In genomic region chr1:168169791-168170190, GRCm38 (mm10) we compare ENCODE assay signal across 29 mouse cellular contexts.
A peak's percentile ranks its signal among the peaks of the same experiment; 100 is the strongest.
DNase-seq lines count a peak whose midpoint lies in the region; ATAC-seq and TF ChIP-seq lines count a peak whose summit lies in the region.
"Had no signal": no experiment of that assay in that cellular context is flagged by ENCODE, and none has a peak within 500 bp of the region (broad histone marks: within the 10 kb centered on the region; RNA-seq: fewer than 3 reads in every experiment).

No protein-coding gene starts in this region.

- H3K36me3 ChIP-seq in forebrain, embryonic 12.5 days (replicated peaks) = peaks cover 13% of the 10 kb centered on the region
- peaks cover 6% of the 10 kb centered on the region; the same call in 1 of the 2 replicates for H3K36me3 ChIP-seq in forebrain, postnatal 0 days (ENCODE audit: insufficient read depth)
- H3K36me3 ChIP-seq in heart, postnatal 0 days (replicated peaks; ENCODE audit: control insufficient read depth, insufficient read depth, low read length) = peaks cover 5% of the 10 kb centered on the region; the same call in 1 of the 2 replicates
- 0 out of 2 replicates have a peak, but pooled peaks cover 3% of the 10 kb centered on the region for H3K36me3 ChIP-seq in midbrain, embryonic 15.5 days (replicated peaks)
- no peaks in the 10 kb centered on the region for H3K36me3 ChIP-seq in midbrain, postnatal 0 days (ENCODE audit: insufficient read depth, low read length)
- peaks cover 5% of the 10 kb centered on the region; the same call in 1 of the 2 replicates for H3K36me3 ChIP-seq in forebrain, embryonic 16.5 days (ENCODE audit: control insufficient read depth, insufficient read depth)
- H3K36me3 ChIP-seq: G1E had no signal

- TF ChIP-seq CTCF in forebrain, postnatal 0 days (IDR thresholded peaks at IDR 0.05; ENCODE audit: low read depth) = no peak
- TF ChIP-seq CTCF in heart, postnatal 0 days (IDR thresholded peaks at IDR 0.05; ENCODE audit: low read depth) = no peak
- no peak for TF ChIP-seq CTCF in midbrain, postnatal 0 days (IDR thresholded peaks at IDR 0.05)

- no peak overlapping the region for H3K9ac ChIP-seq in forebrain, embryonic 12.5 days
- no peak overlapping the region for H3K9ac ChIP-seq in forebrain, postnatal 0 days
- no peak overlapping the region for H3K9ac ChIP-seq in heart, postnatal 0 days (replicated peaks; ENCODE audit: low read depth, low read length)
- H3K9ac ChIP-seq in midbrain, embryonic 15.5 days = no peak overlapping the region
- H3K9ac ChIP-seq in midbrain, postnatal 0 days (replicated peaks; ENCODE audit: low read length, poor library complexity, severe bottlenecking) = no peak overlapping the region
- no peak overlapping the region for H3K9ac ChIP-seq in forebrain, embryonic 16.5 days (replicated peaks; ENCODE audit: low read depth, low read length)
- H3K9ac ChIP-seq: limb, embryonic 13.5 days; lung, embryonic 15.5 days; midbrain, embryonic 12.5 days; neural tube, embryonic 12.5 days had no signal

- TF ChIP-seq EP300 in heart, postnatal 0 days (IDR thresholded peaks at IDR 0.05; ENCODE audit: low read depth) = no peak

- no peak overlapping the region for H3K4me2 ChIP-seq in forebrain, embryonic 12.5 days
- H3K4me2 ChIP-seq in forebrain, postnatal 0 days (ENCODE audit: low read depth) = no peak overlapping the region
- no peak overlapping the region for H3K4me2 ChIP-seq in heart, postnatal 0 days (ENCODE audit: low read depth, low read length)
- no peak overlapping the region for H3K4me2 ChIP-seq in midbrain, embryonic 15.5 days
- no peak overlapping the region for H3K4me2 ChIP-seq in midbrain, postnatal 0 days (ENCODE audit: low read depth, low read length, poor library complexity, severe bottlenecking)
- H3K4me2 ChIP-seq in forebrain, embryonic 16.5 days (ENCODE audit: low read length) = no peak overlapping the region
- H3K4me2 ChIP-seq: limb, embryonic 13.5 days; liver, embryonic 11.5 days; lung, embryonic 15.5 days; midbrain, embryonic 12.5 days; neural tube, embryonic 12.5 days had no signal

- H3K4me1 ChIP-seq in forebrain, embryonic 12.5 days = peaks cover 12% of the 10 kb centered on the region
- H3K4me1 ChIP-seq in forebrain, postnatal 0 days (ENCODE audit: insufficient read depth) = peaks cover 4% of the 10 kb centered on the region; the same call in 1 of the 2 replicates
- H3K4me1 ChIP-seq in heart, postnatal 0 days (ENCODE audit: control insufficient read depth, insufficient read depth) = peaks cover 32% of the 10 kb centered on the region
- H3K4me1 ChIP-seq in midbrain, embryonic 15.5 days = peaks cover 15% of the 10 kb centered on the region
- H3K4me1 ChIP-seq in midbrain, postnatal 0 days (ENCODE audit: insufficient read depth, low read length) = 0 out of 2 replicates have a peak, but pooled peaks cover 2% of the 10 kb centered on the region
- H3K4me1 ChIP-seq in forebrain, embryonic 16.5 days (replicated peaks; ENCODE audit: control insufficient read depth, insufficient read depth, low read length) = peaks cover 15% of the 10 kb centered on the region

- intact Hi-C loops in heart, postnatal 10 days (cut with DNase I) = no loop called here

- H3K27ac ChIP-seq in forebrain, embryonic 12.5 days = peak overlapping the region; percentile 61; the same call in 1 of the 2 replicates
- no peak overlapping the region for H3K27ac ChIP-seq in forebrain, postnatal 0 days (ENCODE audit: low read depth, low read length)
- H3K27ac ChIP-seq in heart, postnatal 0 days (ENCODE audit: low read depth) = peak overlapping the region; percentile 38; the same call in 1 of the 2 replicates
- 0 out of 2 replicates have a peak overlapping the region, but pooled peaks have one; percentile 21 for H3K27ac ChIP-seq in midbrain, embryonic 15.5 days
- no peak overlapping the region for H3K27ac ChIP-seq in midbrain, postnatal 0 days (ENCODE audit: low read depth, low read length)
- peak overlapping the region; percentile 37; the same call in 1 of the 2 replicates for H3K27ac ChIP-seq in forebrain, embryonic 16.5 days (ENCODE audit: low read length)
- H3K27ac ChIP-seq: hindbrain, embryonic 10.5 days; limb, embryonic 13.5 days; lung, embryonic 15.5 days; neural tube, embryonic 12.5 days; stomach, postnatal 0 days had no signal

- H3K4me3 ChIP-seq in forebrain, embryonic 12.5 days (replicated peaks) = no peak overlapping the region
- H3K4me3 ChIP-seq in forebrain, postnatal 0 days (ENCODE audit: low read depth, low read length) = no peak overlapping the region
- no peak overlapping the region for H3K4me3 ChIP-seq in heart, postnatal 0 days (ENCODE audit: low read depth, low read length)
- H3K4me3 ChIP-seq in midbrain, embryonic 15.5 days = no peak overlapping the region
- no peak overlapping the region for H3K4me3 ChIP-seq in midbrain, postnatal 0 days (ENCODE audit: low read depth, low read length)
- H3K4me3 ChIP-seq in forebrain, embryonic 16.5 days (replicated peaks; ENCODE audit: low read length) = no peak overlapping the region
- H3K4me3 ChIP-seq: erythroblast, embryonic 14.5 days; hindbrain, embryonic 10.5 days; limb, embryonic 13.5 days; lung, embryonic 15.5 days; midbrain, embryonic 12.5 days; myocyte; neural tube, embryonic 12.5 days had no signal

- peak; percentile 30 for ATAC-seq in forebrain, embryonic 12.5 days (ENCODE audit: low FRiP score)
- no peak; the same call in 1 of the 2 replicates for ATAC-seq in forebrain, postnatal 0 days
- ATAC-seq in heart, postnatal 0 days (ENCODE audit: insufficient read depth, low read depth) = no peak
- no peak for ATAC-seq in midbrain, embryonic 15.5 days (replicated peaks)
- no peak for ATAC-seq in midbrain, postnatal 0 days (ENCODE audit: low FRiP score)
- peak; percentile 26 for ATAC-seq in forebrain, embryonic 16.5 days
- ATAC-seq: intestine, postnatal 0 days had no signal

- H3K27me3 ChIP-seq in forebrain, embryonic 12.5 days = no peaks in the 10 kb centered on the region
- H3K27me3 ChIP-seq in forebrain, postnatal 0 days (ENCODE audit: insufficient read depth, low read length) = no peaks in the 10 kb centered on the region
- H3K27me3 ChIP-seq in heart, postnatal 0 days (ENCODE audit: control insufficient read depth, insufficient read depth, low read length) = no peaks in the 10 kb centered on the region
- no peaks in the 10 kb centered on the region for H3K27me3 ChIP-seq in midbrain, embryonic 15.5 days (replicated peaks)
- no peaks in the 10 kb centered on the region for H3K27me3 ChIP-seq in midbrain, postnatal 0 days (ENCODE audit: insufficient read depth, low read length)
- no peaks in the 10 kb centered on the region for H3K27me3 ChIP-seq in forebrain, embryonic 16.5 days (replicated peaks; ENCODE audit: control insufficient read depth, insufficient read depth, low read length)
- H3K27me3 ChIP-seq: limb, embryonic 13.5 days; lung, embryonic 15.5 days; midbrain, embryonic 12.5 days; neural tube, embryonic 12.5 days had no signal

- H3K9me3 ChIP-seq in forebrain, embryonic 12.5 days = no peaks in the 10 kb centered on the region
- no peaks in the 10 kb centered on the region for H3K9me3 ChIP-seq in forebrain, postnatal 0 days (ENCODE audit: low read length)
- no peaks in the 10 kb centered on the region for H3K9me3 ChIP-seq in heart, postnatal 0 days (replicated peaks; ENCODE audit: control insufficient read depth, low read length)
- H3K9me3 ChIP-seq in midbrain, embryonic 15.5 days = no peaks in the 10 kb centered on the region
- H3K9me3 ChIP-seq in midbrain, postnatal 0 days (ENCODE audit: low read length) = no peaks in the 10 kb centered on the region
- no peaks in the 10 kb centered on the region for H3K9me3 ChIP-seq in forebrain, embryonic 16.5 days (ENCODE audit: control insufficient read depth, low read length)
- H3K9me3 ChIP-seq: hindbrain, embryonic 10.5 days; limb, embryonic 13.5 days; lung, embryonic 15.5 days; midbrain, embryonic 12.5 days; neural tube, embryonic 12.5 days had no signal

- WGBS in forebrain, embryonic 12.5 days = 67% methylated on average over 8 of the region's 8 CpGs
- 55% methylated on average over 8 of the region's 8 CpGs for WGBS in forebrain, postnatal 0 days
- WGBS in heart, postnatal 0 days = 86% methylated on average over 8 of the region's 8 CpGs
- 87% methylated on average over 8 of the region's 8 CpGs for WGBS in midbrain, embryonic 15.5 days
- WGBS in midbrain, postnatal 0 days = 90% methylated on average over 8 of the region's 8 CpGs
- WGBS in forebrain, embryonic 16.5 days = 52% methylated on average over 8 of the region's 8 CpGs

- DNase-seq in forebrain, postnatal 0 days = no peak
- DNase-seq in heart, postnatal 0 days (ENCODE audit: low spot score) = no peak
- no peak for DNase-seq in heart, postnatal 10 days
- no peak for DNase-seq in midbrain, postnatal 0 days (ENCODE audit: low spot score)
- no peak for DNase-seq in left cerebral cortex, adult 18-20 months (ENCODE audit: low spot score in 2 of 2)
- DNase-seq: adrenal gland, postnatal 10 days; cerebellum, adult 18-20 months; cerebellum, postnatal 10 days; gastrocnemius, postnatal 14 days; heart, postnatal 14 days; kidney, adult 9 months; kidney, postnatal 25 days; right cerebral cortex, postnatal 4 days; thymus, adult 2 months; thymus, postnatal 36 days had no signal

Comparison
In these comparisons a context has a peak if more than half of its experiments do, and no peak if none do; other contexts are left out.
1. ATAC-seq: peak in forebrain, embryonic 12.5 days (single experiment) and forebrain, embryonic 16.5 days (single experiment); none in forebrain, postnatal 0 days (single experiment), heart, postnatal 0 days (single experiment), midbrain, embryonic 15.5 days (single experiment) and midbrain, postnatal 0 days (single experiment).
2. H3K27ac ChIP-seq: peak in forebrain, embryonic 12.5 days (single experiment), heart, postnatal 0 days (single experiment), midbrain, embryonic 15.5 days (single experiment) and forebrain, embryonic 16.5 days (single experiment); none in forebrain, postnatal 0 days (single experiment) and midbrain, postnatal 0 days (single experiment).